Mouse (Mus musculus) macrophage (primary cell): ENCODE measurements around the gene Rnf168. TPM values are rescaled to one million over a fixed set of nuclear protein-coding genes. Genes with fewer than 3 reads are reported as not detected.
"Not testable (repeated sequence)": the region's sequence is repeated elsewhere in the genome, so short reads cannot be mapped to it uniquely, and the experiment has no call there.

Experiments used
- H3K27ac ChIP-seq: fragments of 350-480 bp; formaldehyde crosslinking; 2 replicates; pipeline ENCODE4 v1.9.0; 2021
- H3K36me3 ChIP-seq: fragments of 350-480 bp; formaldehyde crosslinking; 2 replicates; pipeline ENCODE4 v1.9.0; 2021; ENCODE audit errors: inconsistent target
- H3K4me3 ChIP-seq: fragments of 350-480 bp; formaldehyde crosslinking; 2 replicates; pipeline ENCODE4 v1.9.0; 2021; ENCODE audit errors: inconsistent target
- H3K79me2 ChIP-seq: fragments of 350-480 bp; formaldehyde crosslinking; 2 replicates; pipeline ENCODE4 v1.9.0; 2021; ENCODE audit errors: inconsistent target
- WGBS: methylation state at CpG from one replicate; pipeline ENCODE4 v1.1.7; 2026; ENCODE audit warnings: inconsistent platforms; ENCODE audit not compliant: missing documents; 5-methylcytosine and 5-hydroxymethylcytosine counted together
- polyA plus RNA-seq: library from polyadenylated mRNA; stranded (reverse); fragments of 250-400 nt; gene quantifications from 3 replicates; pipeline ENCODE4 v1.2.4, GENCODE M21; 2018; ENCODE audit warnings: inconsistent platforms
- total RNA-seq, 78 experiments: library from RNA; depleted of rRNA; stranded (reverse); fragments of 250-400 nt; gene quantifications; 1 replicate in 9 of 78; 2 replicates in 24 of 78; 3 replicates in 43 of 78; 4 replicates in 2 of 78; pipeline ENCODE4 v1.2.4; 2018; ENCODE audit warnings: inconsistent platforms in 56 of 78

Rnf168 gene
- 10 to 100 TPM in 22 of 26 experiments, 1 to 10 TPM in 4; 4.7 to 44.8 (median 20.6) TPM for total RNA-seq (2018; cell fraction: chromatin; rRNA removed)
- total RNA-seq (2018; cell fraction: cytosol; rRNA removed), result 10 to 100 TPM in 21 of 26 experiments, 1 to 10 TPM in 5; 6.7 to 18.9 (median 14.9) TPM
- 10 to 100 TPM in 22 of 26 experiments, 1 to 10 TPM in 4; 7.8 to 43.7 (median 16.6) TPM for total RNA-seq (2018; cell fraction: nucleus; rRNA removed)
- polyA plus RNA-seq, result 12.1 to 18.7 TPM (median 16.1 TPM) in 3 replicates

DNA sequence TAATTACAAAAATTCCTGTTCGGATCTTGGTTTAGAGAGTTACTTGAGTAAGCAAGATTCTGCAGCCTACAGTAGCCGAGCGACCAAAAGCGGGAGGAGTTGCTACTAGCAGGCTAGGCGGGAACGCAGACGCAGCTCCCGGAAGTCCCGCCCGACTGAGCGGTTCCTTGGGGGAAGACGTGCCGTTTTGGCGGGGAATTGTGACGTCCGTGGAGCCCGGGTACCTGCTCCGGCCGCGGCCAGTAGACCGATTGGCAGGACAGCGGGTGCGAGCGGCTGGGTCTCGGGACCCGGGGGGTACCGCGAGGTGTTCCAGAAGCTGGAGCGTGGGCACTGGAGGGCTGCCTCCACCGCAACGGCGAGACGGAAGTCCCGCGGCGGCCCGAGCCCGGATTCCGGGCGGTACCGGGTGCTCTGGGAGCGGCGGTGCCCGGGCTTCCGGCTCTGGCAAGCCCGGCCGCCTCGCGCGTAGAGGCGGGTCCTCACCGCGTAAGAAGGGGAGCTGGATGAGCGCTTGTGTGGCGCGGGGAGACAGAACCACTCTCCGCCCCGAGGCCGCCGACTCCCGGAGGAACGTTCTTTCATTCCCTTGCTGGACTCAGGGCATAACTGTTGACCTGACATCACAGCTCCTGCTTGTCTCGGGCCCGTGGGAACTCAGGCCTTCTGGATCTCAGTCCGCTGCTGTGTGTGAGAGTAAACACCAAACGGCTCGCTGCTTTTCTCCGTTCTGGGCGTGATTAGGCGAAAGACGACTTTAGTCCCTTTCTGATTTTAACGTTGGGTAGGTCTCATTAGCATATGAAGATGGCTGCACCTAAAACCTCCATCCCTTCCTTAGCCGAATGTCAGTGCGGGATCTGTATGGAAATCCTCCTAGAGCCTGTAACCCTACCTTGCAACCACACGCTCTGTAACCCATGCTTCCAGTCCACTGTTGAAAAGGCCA is at the start of gene Rnf168:
TSS of gene Rnf168 (plus strand) at position 152 of the 949 bp plus-strand sequence.
- no peaks in the 10 kb centered on the region for H3K36me3 ChIP-seq
- under 1% methylated on average over 67 of the region's 75 CpGs for WGBS

DNA sequence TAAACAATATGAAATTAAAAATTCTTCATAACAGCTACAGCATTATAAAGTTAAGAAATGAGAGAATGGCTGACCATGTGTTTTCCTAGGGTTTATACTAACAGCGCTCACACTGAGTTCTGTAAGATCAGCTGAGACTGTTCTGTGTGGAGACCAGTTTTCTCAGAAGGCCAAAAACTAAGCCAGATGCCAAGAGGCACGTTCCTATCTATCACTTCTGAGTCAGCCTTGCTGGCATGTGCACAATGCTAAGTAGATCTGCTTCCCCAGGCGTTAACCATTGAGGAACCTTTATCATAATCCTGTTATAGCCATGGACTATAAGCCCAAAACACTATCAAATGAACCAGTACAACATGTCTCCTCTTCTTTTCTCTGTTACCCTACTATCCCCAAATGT is 45.2 kb upstream of the Rnf168 start:
- H3K36me3 ChIP-seq, H3K79me2 ChIP-seq, H3K4me3 ChIP-seq, H3K27ac ChIP-seq: not testable (repeated sequence)
- WGBS, result 72% methylated on average over 2 of the region's 3 CpGs

More for the DNA sequence above, at the start of gene Rnf168:
- Histone ChIP-seq H3K27ac (peak within 1 kb of the TSS; percentile 77), H3K79me2 (peaks cover 47% of the 10 kb centered on the region), H3K4me3 (peak within 1 kb of the TSS; percentile 88)

- Histone ChIP-seq H3K36me3 (no peaks in the 10 kb centered on the region; the same call in 1 of the 2 replicates), H3K27ac (no peak overlapping the region), H3K4me3 (no peak overlapping the region), H3K79me2 (peaks cover 54% of the 10 kb centered on the region)
- WGBS, result 93% methylated on average over 19 of the region's 19 CpGs
These were observed 39.2 kb upstream of the Rnf168 start for GRCm38 (mm10) chr16:32237930-32238680.

GRCm38 (mm10) chr16:32239428-32240312 is 37.6 kb upstream of the Rnf168 start:
- Histone ChIP-seq H3K36me3 (no peaks in the 10 kb centered on the region; the same call in 1 of the 2 replicates), H3K79me2 (peaks cover 70% of the 10 kb centered on the region), H3K4me3 (no peak overlapping the region), H3K27ac (no peak overlapping the region)
- 95% methylated on average over 2 of the region's 2 CpGs for WGBS

GRCm38 (mm10) chr16:32243901-32244300 is 33.4 kb upstream of the Rnf168 start:
- WGBS, result 92% methylated on average over 3 of the region's 3 CpGs
- Histone ChIP-seq H3K27ac (no peak overlapping the region), H3K79me2 (peaks cover 93% of the 10 kb centered on the region), H3K36me3 (no peaks in the 10 kb centered on the region), H3K4me3 (no peak overlapping the region)

DNA sequence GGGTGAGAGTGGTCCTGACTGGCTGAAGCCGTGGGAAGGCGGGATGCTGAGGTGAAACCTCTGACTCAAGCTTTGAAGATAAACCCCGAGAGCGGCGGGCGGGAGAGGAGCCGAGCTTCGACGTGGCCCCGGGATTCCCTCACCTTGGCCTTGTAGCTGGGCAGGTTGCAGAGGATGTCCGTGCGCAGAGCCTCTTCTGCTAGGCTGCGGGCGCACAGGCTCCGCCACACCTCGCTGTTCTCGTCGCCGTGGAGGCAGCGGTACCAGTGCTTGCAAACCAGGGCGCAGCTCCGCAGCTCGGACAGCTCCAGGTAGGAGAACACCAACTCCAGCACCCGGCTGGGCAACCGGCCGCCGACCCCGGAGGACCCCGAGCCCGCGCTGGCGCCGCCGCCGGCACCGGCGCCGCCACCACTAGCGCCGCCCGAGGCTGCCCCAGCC is 30.9 kb upstream of the Rnf168 start:
- peaks cover 79% of the 10 kb centered on the region for H3K79me2 ChIP-seq
- peak overlapping the region; percentile 65 for H3K4me3 ChIP-seq
- H3K27ac ChIP-seq, result peak overlapping the region; percentile 10; the same call in 1 of the 2 replicates
- no peaks in the 10 kb centered on the region for H3K36me3 ChIP-seq
- WGBS, result 1% methylated on average over 36 of the region's 41 CpGs

DNA sequence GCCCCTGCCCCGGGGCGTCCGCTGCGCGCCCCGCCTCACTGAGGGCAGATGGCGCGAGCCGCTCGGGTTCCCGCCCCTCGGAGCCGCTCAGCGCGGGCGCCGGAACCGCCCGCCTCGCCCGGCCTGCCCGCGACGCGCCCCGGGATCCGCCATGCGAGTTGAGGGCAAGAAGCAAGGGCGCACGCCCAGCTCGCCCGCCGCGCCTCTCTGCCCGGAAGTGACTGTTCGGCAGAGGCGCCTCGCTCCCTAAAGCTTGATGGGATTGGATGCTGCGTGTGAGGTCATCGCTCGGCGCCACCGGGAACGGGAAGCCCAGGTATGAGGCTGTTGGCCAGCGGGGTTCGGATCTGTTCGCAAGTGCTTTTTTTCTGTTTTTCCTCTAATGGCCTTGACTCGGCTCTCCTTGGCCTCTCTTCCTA is 30.3 kb upstream of the Rnf168 start, which contains the start of the genes Fbxo45 and Wdr53:
TSS of gene Fbxo45 (minus strand) at position 207 of the 419 bp plus-strand sequence.
TSS of gene Wdr53 (plus strand) at position 276 of the 419 bp plus-strand sequence.
- peak within 1 kb of the TSS; percentile 99 for H3K4me3 ChIP-seq
- 0% methylated on average over 46 of the region's 48 CpGs for WGBS
- H3K79me2 ChIP-seq, result peaks cover 74% of the 10 kb centered on the region
- no peaks in the 10 kb centered on the region for H3K36me3 ChIP-seq
- H3K27ac ChIP-seq, result peak within 1 kb of the TSS; percentile 70

DNA sequence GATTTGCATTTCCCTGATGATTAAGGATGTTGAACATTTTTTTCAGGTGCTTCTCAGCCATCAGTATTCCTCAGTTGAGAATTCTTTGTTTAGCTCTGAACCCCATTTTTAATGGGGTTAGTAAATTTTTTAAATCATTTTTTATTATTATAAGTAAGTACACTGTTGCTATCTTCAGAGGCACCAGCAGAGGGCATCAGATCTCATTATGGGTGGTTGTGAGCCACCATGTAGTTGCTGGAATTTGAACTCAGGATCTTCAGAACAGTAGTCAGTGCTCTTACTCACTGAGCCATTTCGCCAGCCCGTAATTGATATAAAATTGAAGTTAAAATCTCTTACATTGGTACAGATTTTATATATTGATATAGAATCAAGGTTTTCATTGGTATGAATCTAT is 13.0 kb upstream of the Rnf168 start:
- not testable (repeated sequence) for H3K79me2 ChIP-seq, H3K36me3 ChIP-seq, H3K4me3 ChIP-seq, H3K27ac ChIP-seq
- WGBS, result 77% methylated on average over 2 of the region's 2 CpGs

DNA sequence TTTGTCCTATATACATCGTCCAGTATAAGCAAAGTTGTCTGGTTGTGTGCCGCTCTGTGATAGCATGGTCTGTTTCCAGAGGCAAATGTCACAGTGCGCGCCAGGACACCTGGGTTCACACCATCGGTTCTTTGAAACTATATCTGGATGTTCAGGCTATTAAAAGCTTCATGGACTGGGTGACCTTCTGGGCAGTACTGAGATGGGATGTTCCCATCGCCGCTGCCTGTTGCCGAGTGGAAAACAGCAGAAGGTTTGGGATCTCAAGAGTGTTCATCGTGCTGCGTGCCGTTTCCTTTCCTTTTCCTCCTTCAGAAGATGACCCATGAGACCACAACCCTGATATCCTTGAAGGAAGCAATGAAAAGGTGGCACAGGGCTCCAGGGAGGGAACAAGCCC is 6.0 kb upstream of the Rnf168 start, which contains the start of gene Smco1:
TSS of gene Smco1 (plus strand) at position 178 of the 400 bp plus-strand sequence.
- H3K36me3 ChIP-seq, result no peaks in the 10 kb centered on the region
- H3K27ac ChIP-seq, result no peak within 1 kb of the TSS
- no peaks in the 10 kb centered on the region for H3K79me2 ChIP-seq
- no peak within 1 kb of the TSS for H3K4me3 ChIP-seq
- WGBS, result 88% methylated on average over 11 of the region's 11 CpGs

DNA sequence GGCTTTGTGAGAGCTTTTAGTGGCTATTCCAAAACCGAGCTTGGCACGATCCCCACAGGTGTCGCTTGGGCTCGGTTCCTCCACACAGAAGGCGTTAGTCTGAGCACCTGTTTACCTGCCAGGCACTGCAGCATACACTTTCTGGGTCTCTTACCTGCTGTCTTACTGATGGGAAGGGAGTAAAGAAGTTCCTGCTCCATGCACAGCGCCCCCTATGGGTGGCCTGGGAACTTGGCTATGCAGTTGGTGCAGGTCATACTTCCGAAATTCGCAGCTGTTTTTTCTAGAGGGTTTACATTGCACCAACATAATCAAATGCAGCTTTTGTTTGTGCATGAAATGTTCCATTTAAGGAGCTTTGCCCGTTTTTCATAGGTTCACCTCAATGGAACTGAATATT is 3.9 kb upstream of the Rnf168 start:
- WGBS, result 75% methylated on average over 9 of the region's 9 CpGs
- peaks cover 5% of the 10 kb centered on the region for H3K79me2 ChIP-seq

GRCm38 (mm10) chr16:32275041-32275440 is 2.2 kb upstream of the Rnf168 start:
- H3K4me3 ChIP-seq, result no peak overlapping the region

More for the DNA sequence above, 3.9 kb upstream of the Rnf168 start:
- no peaks in the 10 kb centered on the region for H3K36me3 ChIP-seq
- H3K4me3 ChIP-seq, result no peak overlapping the region
- no peak overlapping the region for H3K27ac ChIP-seq

DNA sequence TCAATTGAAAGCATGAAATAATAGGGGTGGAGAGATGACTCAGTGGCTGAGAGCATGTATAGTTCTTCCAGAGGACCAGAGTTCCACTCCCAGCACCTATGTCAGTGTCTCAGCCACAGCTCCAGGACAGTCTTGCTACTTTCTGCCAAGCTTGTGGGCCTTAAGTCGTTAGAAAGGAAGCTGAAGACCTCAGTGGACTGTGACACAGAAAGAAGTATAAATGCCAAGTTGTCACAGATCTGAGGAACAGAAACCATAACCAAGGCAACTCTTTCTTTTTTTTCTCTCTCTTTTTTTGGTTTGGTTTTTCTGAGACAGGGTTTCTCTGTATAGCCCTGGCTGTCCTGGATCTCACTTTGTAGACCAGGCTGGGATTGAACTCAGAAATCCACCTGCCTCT is 1.4 kb upstream of the Rnf168 start:
- Histone ChIP-seq H3K36me3 (no peaks in the 10 kb centered on the region), H3K79me2 (peaks cover 30% of the 10 kb centered on the region), H3K27ac (peak overlapping the region; percentile 77), H3K4me3 (no peak overlapping the region)
- WGBS, result 0% methylated on average over 1 of the region's 1 CpGs

More at GRCm38 (mm10) chr16:32275041-32275440, 2.2 kb upstream of the Rnf168 start:
- H3K36me3 ChIP-seq, result no peaks in the 10 kb centered on the region
- peak overlapping the region; percentile 77; the same call in 1 of the 2 replicates for H3K27ac ChIP-seq
- WGBS, result 79% methylated on average over 6 of the region's 6 CpGs
- peaks cover 22% of the 10 kb centered on the region for H3K79me2 ChIP-seq

- 14% methylated on average over 7 of the region's 7 CpGs for WGBS
- peak overlapping the region; percentile 77 for H3K27ac ChIP-seq
These were observed 1.1 kb downstream of the Rnf168 start for GRCm38 (mm10) chr16:32278396-32278795.

More at GRCm38 (mm10) chr16:32278396-32278795, 1.1 kb downstream of the Rnf168 start:
- peak overlapping the region; percentile 88 for H3K4me3 ChIP-seq
- H3K36me3 ChIP-seq, result 0 out of 2 replicates have a peak, but pooled peaks cover 3% of the 10 kb centered on the region
- H3K79me2 ChIP-seq, result peaks cover 55% of the 10 kb centered on the region
